Mouse (Mus musculus): Measurements from ENCODE around the gene Mmp8.

Mmp8 gene

DNA sequence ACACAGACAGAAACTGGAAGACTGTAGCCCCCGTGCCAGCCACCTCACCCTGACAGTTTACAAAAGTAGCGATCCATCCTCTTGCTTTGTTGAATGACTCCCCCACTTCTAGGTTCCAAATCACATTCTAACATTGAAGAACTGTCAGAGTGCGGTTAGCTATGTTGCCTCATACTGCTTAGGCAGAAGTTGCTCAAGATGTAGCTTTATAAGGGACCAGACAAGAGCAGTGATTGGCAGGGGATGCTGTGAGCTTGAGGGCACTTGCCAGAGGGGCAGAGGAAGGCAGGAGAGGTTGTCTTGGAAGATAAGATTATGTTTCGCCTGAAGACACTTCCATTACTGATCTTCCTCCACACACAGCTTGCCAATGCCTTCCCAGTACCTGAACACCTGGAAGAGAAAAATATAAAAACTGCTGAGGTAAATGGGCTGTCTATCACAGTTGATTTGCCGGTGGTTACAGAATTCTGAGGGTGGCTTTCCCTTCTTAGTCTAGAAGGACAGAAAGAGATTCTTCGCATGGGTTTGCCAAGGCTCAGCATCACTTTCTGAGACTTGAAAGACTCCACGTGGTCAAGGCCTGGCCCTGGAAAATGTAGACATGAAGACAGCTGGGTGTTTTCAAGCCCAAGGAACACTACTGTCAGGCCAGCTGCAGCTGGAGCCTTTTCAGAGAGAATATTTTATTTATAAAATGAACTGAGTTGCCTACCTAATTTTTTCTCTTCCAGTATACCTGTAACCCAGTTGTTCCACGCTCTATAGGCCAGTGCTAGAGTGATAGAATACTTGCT, at the start of gene Mmp8:
TSS of gene Mmp8 (plus strand) at position 236 of the 797 bp plus-strand sequence.
- no peaks in the 10 kb centered on the region for H3K36me3 ChIP-seq (ENCODE audit: control insufficient read depth, insufficient read depth, low read length, poor library complexity, severe bottlenecking)
- no peaks in the 10 kb centered on the region for H3K27me3 ChIP-seq (ENCODE audit: control insufficient read depth, insufficient read depth, low read length, poor library complexity, severe bottlenecking)
- no peak for DNase-seq (ENCODE audit: low read depth, low spot score)

DNA sequence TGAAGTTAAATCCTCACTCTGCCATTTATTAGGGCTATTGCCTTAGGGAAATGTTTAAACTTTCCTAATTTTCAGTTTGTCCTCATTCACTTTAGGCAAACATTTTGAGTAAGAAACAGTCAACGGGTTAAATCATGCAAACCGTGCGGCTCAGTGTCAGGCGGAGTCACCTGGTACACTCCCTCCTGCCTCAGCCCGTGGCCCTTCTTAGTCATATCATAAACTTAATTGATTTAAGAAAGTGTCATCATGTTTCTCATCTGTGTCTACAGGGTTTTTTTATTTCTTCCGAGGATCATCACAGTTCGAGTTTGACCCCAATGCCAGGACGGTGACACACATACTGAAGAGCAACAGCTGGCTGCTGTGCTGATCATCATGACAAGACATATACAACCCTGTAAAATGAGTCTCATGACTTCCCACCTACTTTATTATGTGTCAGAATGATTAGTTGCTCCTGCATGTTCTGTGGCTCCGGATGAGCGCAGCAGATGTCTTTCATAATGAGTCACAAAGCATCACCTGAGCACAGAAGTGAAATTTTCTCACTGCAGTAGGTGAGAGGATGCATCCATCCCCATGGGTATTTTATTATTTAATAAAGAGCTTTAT, 48.5 kb upstream of the Mmp8 start:
- Histone ChIP-seq H3K27me3 (ENCODE audit: control insufficient read depth, insufficient read depth, low read length, poor library complexity, severe bottlenecking) (no peaks in the 10 kb centered on the region), H3K36me3 (ENCODE audit: control insufficient read depth, insufficient read depth, low read length, poor library complexity, severe bottlenecking) (no peaks in the 10 kb centered on the region)
- peak; percentile 3 for DNase-seq (ENCODE audit: low read depth, low spot score)

DNA sequence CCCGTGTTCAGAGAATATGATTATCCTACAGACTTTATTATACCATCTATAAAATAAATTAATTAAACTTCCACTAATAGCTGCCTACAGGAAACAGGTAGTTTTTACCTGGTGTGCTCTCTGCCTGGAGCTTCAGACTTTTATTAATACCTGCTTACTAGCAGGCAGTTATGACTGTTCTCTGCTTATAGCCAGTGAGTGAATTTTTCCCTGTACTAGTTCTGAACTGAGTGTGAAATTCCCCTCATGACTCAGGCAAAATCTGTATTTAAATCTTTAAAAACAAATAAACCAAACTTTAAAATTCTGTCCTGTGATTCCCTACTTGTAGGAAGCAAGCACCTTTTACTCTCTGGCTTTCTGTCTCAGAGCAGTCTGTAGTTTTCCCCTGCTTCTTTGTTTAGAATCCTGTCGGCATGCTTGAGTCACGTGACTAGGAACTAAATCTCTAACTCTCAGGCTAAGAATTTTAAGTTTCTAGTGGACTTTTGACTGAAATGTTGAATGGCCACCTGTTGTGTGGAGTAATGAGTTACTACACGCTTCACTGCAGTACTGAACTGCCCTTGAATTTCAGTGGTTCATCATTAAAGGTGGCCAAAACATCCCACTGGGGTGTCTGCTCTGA, 40.2 kb upstream of the Mmp8 start:
- no peaks in the 10 kb centered on the region for H3K36me3 ChIP-seq (ENCODE audit: control insufficient read depth, insufficient read depth, low read length, poor library complexity, severe bottlenecking)
- no peaks in the 10 kb centered on the region for H3K27me3 ChIP-seq (ENCODE audit: control insufficient read depth, insufficient read depth, low read length, poor library complexity, severe bottlenecking)
- no peak for DNase-seq (ENCODE audit: low read depth, low spot score)

- no peaks in the 10 kb centered on the region for H3K27me3 ChIP-seq (ENCODE audit: control insufficient read depth, insufficient read depth, low read length, poor library complexity, severe bottlenecking)
- H3K36me3 ChIP-seq (ENCODE audit: control insufficient read depth, insufficient read depth, low read length, poor library complexity, severe bottlenecking) = no peaks in the 10 kb centered on the region
- DNase-seq (ENCODE audit: low read depth, low spot score) = no peak
These were observed 31.9 kb upstream of the Mmp8 start for GRCm38 (mm10) chr9:7526255-7526940.

- DNase-seq (ENCODE audit: low read depth, low spot score) = no peak
- no peaks in the 10 kb centered on the region for H3K27me3 ChIP-seq (ENCODE audit: control insufficient read depth, insufficient read depth, low read length, poor library complexity, severe bottlenecking)
- H3K36me3 ChIP-seq (ENCODE audit: control insufficient read depth, insufficient read depth, low read length, poor library complexity, severe bottlenecking) = no peaks in the 10 kb centered on the region
These were observed 15.5 kb upstream of the Mmp8 start for GRCm38 (mm10) chr9:7542763-7543162.

- DNase-seq (ENCODE audit: low read depth, low spot score) = no peak
- Histone ChIP-seq H3K36me3 (ENCODE audit: control insufficient read depth, insufficient read depth, low read length, poor library complexity, severe bottlenecking) (no peaks in the 10 kb centered on the region), H3K27me3 (ENCODE audit: control insufficient read depth, insufficient read depth, low read length, poor library complexity, severe bottlenecking) (no peaks in the 10 kb centered on the region)
These were observed 13.3 kb upstream of the Mmp8 start for GRCm38 (mm10) chr9:7544923-7545457.

DNA sequence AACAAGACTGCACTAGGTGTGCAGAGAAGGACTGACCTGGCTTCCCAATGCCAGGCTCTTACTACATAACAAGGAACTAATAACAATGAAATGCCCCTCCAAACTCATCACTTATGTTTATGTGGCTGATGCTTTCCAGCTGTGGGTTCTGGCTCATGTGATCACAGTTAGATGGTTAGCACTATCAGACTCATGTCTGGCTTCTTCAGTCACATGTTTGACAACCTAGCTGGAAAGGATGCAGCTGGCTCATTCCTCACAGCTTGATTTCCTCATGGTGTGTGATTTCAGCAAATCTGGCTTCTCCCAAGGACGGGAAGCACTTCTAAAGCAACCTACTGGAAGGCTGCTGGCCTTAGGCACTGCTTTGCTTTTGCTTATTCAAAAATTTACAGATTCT, 12.8 kb upstream of the Mmp8 start:
- Histone ChIP-seq H3K36me3 (ENCODE audit: control insufficient read depth, insufficient read depth, low read length, poor library complexity, severe bottlenecking) (no peaks in the 10 kb centered on the region), H3K27me3 (ENCODE audit: control insufficient read depth, insufficient read depth, low read length, poor library complexity, severe bottlenecking) (no peaks in the 10 kb centered on the region)
- no peak for DNase-seq (ENCODE audit: low read depth, low spot score)

DNA sequence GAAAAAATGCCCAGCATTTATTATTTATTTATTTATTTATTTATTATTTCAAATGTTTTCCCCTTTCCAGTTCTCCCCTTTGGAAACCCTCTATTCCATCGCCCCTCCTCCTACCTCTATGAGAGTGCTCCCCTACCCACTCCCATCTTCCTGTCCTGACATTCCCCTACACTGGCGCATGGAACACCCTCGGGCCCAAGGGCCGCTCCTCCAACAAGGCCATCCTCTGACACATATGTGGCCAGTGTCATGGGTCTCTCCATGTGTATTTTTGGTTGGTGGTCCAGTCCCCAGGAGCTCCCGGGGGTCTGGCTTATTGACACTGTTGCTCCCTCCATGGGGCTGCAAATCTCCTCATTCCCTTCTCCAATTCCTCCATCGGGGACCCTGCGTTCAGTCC, 12.3 kb upstream of the Mmp8 start:
- Histone ChIP-seq H3K36me3 (ENCODE audit: control insufficient read depth, insufficient read depth, low read length, poor library complexity, severe bottlenecking) (no peaks in the 10 kb centered on the region), H3K27me3 (ENCODE audit: control insufficient read depth, insufficient read depth, low read length, poor library complexity, severe bottlenecking) (no peaks in the 10 kb centered on the region)
- no peak for DNase-seq (ENCODE audit: low read depth, low spot score)

- H3K27me3 ChIP-seq (ENCODE audit: control insufficient read depth, insufficient read depth, low read length, poor library complexity, severe bottlenecking) = no peaks in the 10 kb centered on the region
- H3K36me3 ChIP-seq (ENCODE audit: control insufficient read depth, insufficient read depth, low read length, poor library complexity, severe bottlenecking) = no peaks in the 10 kb centered on the region
- no peak for DNase-seq (ENCODE audit: low read depth, low spot score)
These were observed 6.3 kb upstream of the Mmp8 start for GRCm38 (mm10) chr9:7551943-7552342.

DNA sequence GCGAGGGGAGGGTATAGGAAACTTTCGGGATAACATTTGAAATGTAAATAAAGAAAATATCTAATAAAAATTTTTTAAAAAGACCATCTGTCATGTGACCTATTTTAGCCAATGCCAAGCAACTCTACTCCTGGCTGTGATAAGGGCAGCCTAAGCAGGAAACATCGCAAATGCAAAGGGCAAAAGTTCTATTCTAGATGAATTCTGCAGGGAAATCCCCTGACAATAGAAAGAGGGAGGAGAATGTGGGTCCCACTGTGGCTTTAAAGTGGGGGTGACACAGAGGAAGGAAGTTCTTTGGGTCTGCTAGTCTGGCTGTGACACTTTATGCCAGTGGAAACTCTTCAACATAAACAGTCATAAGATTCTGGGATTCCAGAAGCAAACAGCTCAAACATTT, 4.7 kb upstream of the Mmp8 start:
- H3K27me3 ChIP-seq (ENCODE audit: control insufficient read depth, insufficient read depth, low read length, poor library complexity, severe bottlenecking) = no peaks in the 10 kb centered on the region
- DNase-seq (ENCODE audit: low read depth, low spot score) = peak; percentile 16

DNA sequence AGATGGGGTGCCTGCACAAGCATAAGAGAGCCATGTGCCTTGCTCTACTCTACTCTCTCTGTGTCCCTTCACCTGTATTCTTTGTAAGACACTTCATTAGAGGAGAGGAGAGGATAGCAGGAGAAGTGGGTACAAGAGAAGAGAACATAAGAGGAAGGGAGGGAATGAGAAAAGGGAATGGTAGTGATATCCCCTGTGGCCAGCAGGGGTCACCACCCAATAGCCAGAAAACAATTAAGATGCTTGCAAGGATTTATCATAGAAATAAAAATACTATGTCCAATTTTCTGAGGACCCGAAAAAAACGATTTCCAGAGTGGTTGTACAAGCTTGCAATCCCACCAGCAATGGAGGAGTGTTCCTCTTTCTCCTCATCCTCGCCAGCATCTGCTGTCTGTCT, 3.9 kb upstream of the Mmp8 start:
- H3K27me3 ChIP-seq (ENCODE audit: control insufficient read depth, insufficient read depth, low read length, poor library complexity, severe bottlenecking) = no peaks in the 10 kb centered on the region
- H3K36me3 ChIP-seq (ENCODE audit: control insufficient read depth, insufficient read depth, low read length, poor library complexity, severe bottlenecking) = no peaks in the 10 kb centered on the region
- peak; percentile 32 for DNase-seq (ENCODE audit: low read depth, low spot score)

More for the DNA sequence above, 4.7 kb upstream of the Mmp8 start:
- H3K36me3 ChIP-seq (ENCODE audit: control insufficient read depth, insufficient read depth, low read length, poor library complexity, severe bottlenecking) = no peaks in the 10 kb centered on the region

- no peaks in the 10 kb centered on the region for H3K27me3 ChIP-seq (ENCODE audit: control insufficient read depth, insufficient read depth, low read length, poor library complexity, severe bottlenecking)
- DNase-seq (ENCODE audit: low read depth, low spot score) = no peak
- no peaks in the 10 kb centered on the region for H3K36me3 ChIP-seq (ENCODE audit: control insufficient read depth, insufficient read depth, low read length, poor library complexity, severe bottlenecking)
These were observed 1.8 kb downstream of the Mmp8 start for GRCm38 (mm10) chr9:7560026-7560425.

- DNase-seq (ENCODE audit: low read depth, low spot score) = peak; percentile 13
- Histone ChIP-seq H3K36me3 (ENCODE audit: control insufficient read depth, insufficient read depth, low read length, poor library complexity, severe bottlenecking) (no peaks in the 10 kb centered on the region), H3K27me3 (ENCODE audit: control insufficient read depth, insufficient read depth, low read length, poor library complexity, severe bottlenecking) (no peaks in the 10 kb centered on the region)
These were observed 9.1 kb downstream of the Mmp8 start for GRCm38 (mm10) chr9:7567376-7567775.

DNA sequence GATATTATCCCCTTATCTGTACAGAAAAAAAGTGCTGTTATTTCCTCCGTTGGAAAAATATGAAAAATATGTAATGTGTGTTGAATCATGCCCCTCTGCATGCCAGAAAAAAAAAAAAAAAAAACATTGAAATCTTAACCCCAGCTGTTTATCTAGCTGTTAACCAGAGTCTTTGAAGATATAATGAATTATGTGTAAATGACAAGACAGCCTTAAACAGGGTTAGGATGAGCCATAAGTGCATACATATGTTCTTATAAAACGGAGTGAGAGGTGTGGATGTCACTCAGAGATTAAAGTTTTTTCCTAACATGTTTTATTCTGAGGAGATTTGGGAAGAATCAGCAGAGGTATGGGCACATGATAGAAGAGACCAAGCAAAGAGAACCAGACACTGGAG, 9.7 kb downstream of the Mmp8 start:
- no peaks in the 10 kb centered on the region for H3K36me3 ChIP-seq (ENCODE audit: control insufficient read depth, insufficient read depth, low read length, poor library complexity, severe bottlenecking)
- H3K27me3 ChIP-seq (ENCODE audit: control insufficient read depth, insufficient read depth, low read length, poor library complexity, severe bottlenecking) = no peaks in the 10 kb centered on the region
- DNase-seq (ENCODE audit: low read depth, low spot score) = no peak

DNA sequence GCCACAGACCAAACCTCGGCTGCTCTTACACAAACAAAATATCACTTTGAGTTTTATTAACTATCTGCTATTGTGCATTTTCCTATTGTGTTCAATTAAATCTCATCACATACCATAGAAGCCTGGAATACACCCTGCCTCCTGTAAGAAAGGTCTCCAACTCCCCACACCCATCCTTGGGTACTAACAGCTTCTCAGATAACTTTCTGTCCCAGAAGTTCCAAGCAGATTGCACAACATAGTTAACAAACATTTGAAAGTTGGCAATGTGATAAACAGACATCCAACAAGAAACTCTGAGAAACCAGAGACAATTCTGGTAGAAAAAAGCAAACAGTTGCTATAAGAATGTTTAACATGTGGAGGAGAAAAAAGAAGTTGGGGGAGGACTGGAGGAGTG, 12.2 kb downstream of the Mmp8 start:
- DNase-seq (ENCODE audit: low read depth, low spot score) = no peak
- H3K36me3 ChIP-seq (ENCODE audit: control insufficient read depth, insufficient read depth, low read length, poor library complexity, severe bottlenecking) = no peaks in the 10 kb centered on the region

More for the DNA sequence above, 12.2 kb downstream of the Mmp8 start:
- H3K27me3 ChIP-seq (ENCODE audit: control insufficient read depth, insufficient read depth, low read length, poor library complexity, severe bottlenecking) = no peaks in the 10 kb centered on the region

Data from splenic B cell, adult 2 months (primary cell).